Mouse (Mus musculus) CD4-positive, CD25-positive, alpha-beta regulatory T cell, adult 4 months (primary cell): ENCODE data around the gene Sirt7. TPM values are rescaled to one million over a fixed set of nuclear protein-coding genes. Genes with fewer than 3 reads are reported as not detected.
A peak's percentile ranks its signal among the peaks of the same experiment; 100 is the strongest.
"Not testable (repeated sequence)": the region's sequence is repeated elsewhere in the genome, so short reads cannot be mapped to it uniquely, and the experiment has no call there.

Experiments used
- ATAC-seq: one replicate; pipeline ENCODE4 v1.8.0; 2017
- polyA plus RNA-seq, 2 experiments: library from polyadenylated mRNA; unstranded; fragments of 100-300 nt; shearing (Covaris generic); gene quantifications; one replicate each; pipeline ENCODE4 v1.2.1; 2017

Sirt7 gene
- polyA plus RNA-seq, 2 experiments from 2014 or later, result 66.4 to 66.7 TPM

DNA sequence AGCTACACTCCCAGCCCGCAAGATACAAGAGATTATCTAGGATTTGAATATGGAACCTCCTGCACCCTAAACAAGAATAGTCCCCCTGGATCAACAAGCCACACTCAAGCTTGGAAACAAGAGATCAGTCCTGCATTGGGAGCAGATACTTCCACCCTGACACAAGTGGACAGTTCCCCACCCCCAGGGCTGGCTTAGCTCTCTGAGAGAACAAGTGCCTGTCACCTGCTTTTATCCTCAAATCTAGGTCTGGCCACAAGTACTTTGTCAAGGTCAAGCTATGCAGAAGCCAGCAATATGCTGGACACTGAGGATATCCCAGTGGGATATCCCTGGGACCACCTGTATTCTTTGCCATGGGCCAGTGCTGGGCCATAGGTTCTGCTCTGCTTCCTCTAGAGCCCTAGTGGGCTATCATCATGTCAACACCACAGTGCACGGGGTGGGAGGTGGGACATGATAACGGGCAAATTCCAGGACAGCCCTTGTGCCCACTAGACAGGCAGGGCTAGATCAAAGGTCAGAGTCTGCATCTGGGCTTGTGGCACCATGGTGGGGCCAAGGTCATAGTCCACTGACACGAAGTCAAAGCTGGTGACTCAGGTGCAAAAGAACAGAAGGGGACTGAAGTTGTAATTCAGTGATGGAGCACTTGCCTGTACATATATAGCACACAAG is 8.3 kb downstream of the Sirt7 start:
- no peak for ATAC-seq

DNA sequence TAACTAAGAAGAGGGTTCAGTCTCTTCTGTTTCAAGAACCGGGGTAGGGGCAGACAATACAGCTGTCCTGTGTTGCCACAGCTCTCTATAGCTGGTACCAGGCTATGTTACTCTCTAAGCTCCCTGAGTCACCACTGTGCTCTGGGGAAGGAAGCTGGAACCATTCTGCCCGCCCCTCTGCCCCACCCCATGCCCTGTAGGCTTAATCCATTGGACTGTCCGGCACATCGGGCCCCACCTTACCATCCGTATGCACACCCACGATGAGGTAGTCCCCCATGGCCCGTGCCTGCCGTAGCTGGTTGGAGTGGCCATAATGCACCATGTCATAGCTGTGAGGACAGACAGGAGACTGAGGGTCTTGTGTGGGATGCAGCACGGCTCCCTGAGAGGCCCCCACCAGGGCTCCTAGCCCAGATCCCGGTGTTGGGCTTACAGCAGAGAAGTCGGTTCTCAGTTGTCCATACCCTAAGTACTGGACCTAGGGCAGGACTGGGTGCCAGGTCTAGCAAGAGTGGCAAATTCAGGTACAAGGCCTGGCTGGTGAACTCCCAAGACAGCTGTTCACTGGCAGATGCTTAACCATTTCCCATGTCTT is 9.3 kb downstream of the Sirt7 start:
- no peak for ATAC-seq

DNA sequence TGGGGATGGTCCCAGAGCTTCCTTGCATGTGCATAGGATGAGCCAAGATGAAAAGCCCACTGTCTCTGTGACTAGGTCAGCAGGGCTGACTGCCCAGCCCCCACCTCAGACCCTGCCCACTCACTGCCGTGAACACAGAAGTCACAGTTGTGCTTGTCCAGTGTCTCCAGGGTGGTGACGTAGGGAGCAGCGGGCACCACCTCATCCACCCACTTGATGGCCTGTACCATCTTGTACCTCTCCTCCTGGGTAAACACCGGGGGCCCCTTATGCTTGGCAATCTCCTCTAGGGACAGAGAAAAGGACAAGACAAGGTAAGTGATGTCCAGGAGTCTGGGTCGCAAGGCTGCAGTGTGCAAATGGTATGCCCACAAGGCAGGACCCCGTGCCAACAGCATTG is 9.9 kb downstream of the Sirt7 start:
- ATAC-seq, result no peak

DNA sequence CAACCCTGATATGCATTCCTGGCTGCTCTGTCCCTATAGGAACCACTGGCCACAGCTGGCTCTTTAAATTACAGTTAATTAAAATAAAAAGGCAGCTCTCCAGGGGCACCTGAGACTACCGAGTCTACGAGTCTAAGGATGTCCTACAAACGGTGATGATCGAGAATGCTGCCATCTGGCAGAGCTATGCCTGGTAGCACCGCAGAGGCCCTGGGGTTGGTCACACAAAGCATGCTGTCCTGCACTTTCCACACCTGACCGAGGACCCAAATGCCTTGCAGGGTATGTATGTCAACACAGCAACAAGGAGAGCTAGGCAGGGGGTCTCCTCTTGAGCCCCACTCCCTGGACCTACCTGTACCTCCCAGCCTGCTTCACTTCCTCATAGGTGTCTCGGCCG is 11.1 kb downstream of the Sirt7 start:
- no peak for ATAC-seq

DNA sequence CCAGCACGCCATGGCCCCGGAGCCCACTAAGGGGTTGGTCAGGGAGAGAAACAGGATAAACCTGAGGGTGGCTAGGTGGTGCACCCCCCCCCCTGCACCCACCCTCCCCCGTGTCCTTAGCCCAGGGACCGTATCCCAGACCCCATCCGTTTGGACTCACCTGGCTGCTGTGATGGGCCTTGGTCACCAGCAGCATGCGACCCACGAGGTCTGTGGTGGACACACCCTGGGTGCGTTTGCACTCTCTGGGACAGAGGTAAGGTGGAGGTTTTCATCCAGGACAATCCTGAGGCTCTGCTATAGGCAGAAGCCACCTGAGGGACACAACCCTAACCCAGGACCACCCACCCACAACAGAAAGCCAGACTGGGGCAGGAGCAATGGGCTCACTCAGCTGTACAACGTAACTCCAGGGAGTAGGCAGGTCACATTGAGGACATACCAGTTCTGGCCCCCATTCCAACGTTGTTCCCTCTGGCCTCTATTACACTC is 11.5 kb downstream of the Sirt7 start:
- ATAC-seq, result no peak

DNA sequence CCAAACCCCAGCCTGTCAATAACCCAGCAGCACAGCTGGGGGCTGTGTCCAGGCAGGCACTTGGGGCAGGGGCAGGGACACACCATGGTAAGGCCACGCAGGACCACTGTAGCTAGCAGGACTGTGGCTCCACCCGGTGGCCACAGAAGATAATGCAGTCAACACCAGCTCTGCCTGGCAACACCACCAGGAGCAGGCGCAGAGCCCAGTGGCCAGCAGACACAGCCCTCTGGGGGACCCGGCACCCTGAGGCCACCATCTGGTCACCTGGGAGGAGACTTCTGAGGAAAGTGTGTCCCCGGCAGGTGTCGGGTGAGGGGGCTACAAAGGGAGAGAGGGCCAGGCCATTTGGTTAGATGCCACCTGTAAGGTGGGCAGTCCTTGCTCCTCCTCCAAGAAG is 12.3 kb downstream of the Sirt7 start:
- ATAC-seq, result peak; percentile 41

DNA sequence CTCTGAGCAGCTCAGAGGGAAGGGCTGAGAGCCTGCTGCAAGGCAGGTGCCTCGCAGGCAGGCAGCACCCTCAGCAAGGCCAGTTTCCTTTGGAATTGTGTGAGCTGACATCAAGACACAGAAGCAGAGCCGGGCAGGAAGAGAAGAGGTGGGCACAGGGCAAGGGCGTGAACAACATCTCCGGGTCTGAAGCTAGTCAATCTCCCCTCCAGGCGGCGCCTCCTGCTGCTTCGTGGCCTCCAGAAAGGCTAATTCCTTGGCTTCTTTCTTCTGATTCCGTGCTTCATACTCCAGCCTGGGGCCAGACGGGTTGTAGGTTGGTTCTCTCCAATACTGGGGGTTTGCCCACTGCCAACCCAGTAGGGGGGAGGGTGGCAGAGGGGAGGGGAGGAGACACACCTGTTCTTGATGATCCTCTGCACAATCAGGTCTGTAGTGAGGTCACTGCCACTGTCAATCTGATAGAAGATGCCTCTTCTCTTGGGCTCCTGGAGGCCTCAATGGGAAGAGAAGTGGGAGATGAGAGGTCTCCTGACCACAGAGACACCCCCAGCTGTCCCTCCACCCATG is 14.5 kb downstream of the Sirt7 start:
- no peak for ATAC-seq

DNA sequence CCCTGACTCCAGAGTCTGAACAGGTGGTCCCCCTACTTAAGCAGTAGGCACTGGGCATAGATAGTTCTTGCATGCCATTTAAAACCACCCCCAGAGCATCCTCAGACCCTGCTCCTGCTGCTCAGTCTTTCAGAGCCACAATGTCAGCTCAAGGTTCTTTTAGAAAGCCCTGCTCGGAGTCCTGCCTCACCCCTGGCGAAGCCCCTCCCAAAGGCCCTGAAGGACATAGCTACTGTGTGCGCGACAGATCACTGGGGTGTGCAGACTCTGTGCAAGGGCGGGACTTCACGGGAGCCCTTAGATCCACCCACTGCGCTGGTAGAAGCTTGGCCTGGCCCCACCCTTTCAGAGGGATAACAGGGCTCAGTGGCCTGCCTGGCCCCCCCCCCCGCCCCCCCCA is 15.8 kb downstream of the Sirt7 start:
- no peak for ATAC-seq

DNA sequence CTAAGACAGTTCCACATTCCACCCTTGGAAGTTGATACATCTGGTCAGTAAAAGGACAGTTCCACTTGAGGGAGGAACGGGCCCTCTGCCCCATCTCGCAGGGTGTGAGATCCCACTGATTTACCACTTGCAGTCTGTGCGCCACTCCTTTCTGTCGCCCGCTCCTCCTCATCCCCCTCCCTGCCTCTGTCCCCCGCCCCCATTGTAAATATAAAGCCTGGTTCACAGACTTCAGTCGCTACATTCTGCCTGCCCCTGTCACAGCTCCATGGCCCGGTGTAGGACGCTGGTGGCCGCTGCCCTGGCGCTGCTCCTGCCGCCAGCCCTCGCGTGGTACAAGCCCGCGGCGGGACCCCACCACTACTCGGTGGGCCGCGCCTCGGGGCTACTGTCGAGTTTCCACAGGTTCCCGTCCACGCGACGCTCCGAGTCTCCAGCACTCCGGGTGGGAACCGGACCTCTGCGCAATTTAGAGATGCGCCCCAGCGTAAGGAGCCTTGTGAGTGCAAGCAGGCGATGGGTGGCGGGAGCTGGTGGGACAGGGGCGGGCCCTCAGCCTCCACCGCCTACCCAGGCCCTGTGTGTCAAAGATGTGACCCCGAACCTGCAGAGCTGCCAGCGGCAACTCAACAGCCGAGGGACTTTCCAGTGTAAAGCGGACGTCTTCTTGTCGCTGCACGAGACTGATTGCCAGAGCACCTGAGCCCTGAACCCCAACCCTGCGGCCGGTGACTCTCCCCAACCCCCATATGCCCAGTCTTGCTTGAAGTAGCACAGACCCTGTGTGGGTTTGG is 16.6 kb downstream of the Sirt7 start, which contains the start of gene Npb:
Gene Npb (plus strand): TSS at position 237 of the 794 bp plus-strand sequence.
- no peak for ATAC-seq

DNA sequence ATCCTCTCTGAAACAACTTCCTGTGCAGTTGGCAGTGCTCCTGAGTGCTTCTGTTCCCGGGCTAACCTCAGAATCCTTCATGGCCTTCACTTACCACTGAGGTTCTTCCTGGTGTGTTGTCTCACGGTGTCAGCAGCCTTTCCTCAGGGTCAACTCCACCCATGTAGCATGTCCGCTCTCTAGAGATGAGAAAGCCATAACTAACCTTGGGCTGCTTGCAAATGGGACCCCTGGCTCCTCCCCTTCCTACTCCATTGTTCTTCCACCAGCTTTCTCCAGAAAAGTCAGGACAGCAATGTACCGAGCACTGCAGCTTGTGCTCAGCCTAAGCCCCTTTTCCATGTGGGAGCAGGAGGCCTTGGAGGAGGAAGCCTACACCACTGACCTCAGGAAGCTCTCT is 18.3 kb downstream of the Sirt7 start:
- no peak for ATAC-seq

DNA sequence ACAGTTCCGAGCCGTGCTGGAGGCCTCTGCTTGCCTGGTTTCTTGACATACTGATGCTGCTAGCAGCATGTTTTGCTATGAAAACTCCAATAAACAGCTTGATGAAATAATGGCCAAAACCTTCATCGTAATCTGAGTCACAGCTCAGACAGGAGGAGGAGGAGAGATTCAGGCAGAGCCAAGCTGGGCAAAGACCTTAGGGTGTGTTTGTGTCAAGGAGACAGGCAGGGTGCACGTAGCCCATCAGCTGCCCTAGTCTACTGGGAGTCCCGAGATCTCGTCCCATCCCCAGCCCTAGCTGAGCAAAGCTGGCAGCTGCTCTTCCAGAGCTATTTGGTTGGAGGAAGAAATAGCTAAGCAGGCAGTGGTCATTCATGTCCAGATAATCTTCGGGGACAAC is 19.4 kb downstream of the Sirt7 start:
- ATAC-seq, result no peak

DNA sequence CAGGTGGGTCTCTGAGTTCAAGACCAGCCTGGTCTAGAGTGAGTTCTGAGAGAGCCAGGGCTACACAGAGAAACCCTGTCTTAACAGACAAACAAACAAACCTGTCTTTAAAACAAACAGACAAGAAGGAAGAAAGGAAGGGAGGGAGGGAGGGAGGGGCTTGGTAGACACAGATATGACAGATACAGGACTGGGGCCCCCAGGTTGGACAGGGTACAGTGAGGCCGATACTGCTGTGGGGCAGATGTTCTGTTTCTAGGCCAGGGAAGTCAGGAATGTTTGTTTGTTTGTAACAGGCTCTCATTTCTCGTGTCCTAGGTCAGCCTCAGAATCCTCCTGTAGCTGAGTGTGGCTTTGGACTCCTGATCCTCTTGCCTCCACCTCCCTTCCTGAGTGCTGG is 21.5 kb downstream of the Sirt7 start:
- no peak for ATAC-seq

DNA sequence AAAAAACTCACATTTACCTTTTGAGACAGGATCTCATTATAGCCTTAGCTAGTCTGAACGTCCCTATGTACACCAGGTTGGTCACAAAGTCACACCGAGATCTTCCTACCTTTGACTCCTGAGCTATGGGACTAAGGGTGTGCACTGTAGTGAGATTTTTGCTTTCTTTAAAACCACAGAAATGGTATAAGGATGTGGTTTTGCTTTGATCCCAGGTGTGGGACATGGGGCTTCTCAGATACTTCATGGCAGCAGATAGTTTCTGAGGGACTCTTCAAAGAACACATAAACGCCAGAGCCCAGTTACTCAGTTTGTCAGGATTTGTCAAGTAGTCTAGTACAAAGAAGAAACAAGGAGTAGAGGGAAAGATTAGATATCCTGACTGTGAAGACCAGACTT is 24.3 kb downstream of the Sirt7 start:
- peak; percentile 44 for ATAC-seq

DNA sequence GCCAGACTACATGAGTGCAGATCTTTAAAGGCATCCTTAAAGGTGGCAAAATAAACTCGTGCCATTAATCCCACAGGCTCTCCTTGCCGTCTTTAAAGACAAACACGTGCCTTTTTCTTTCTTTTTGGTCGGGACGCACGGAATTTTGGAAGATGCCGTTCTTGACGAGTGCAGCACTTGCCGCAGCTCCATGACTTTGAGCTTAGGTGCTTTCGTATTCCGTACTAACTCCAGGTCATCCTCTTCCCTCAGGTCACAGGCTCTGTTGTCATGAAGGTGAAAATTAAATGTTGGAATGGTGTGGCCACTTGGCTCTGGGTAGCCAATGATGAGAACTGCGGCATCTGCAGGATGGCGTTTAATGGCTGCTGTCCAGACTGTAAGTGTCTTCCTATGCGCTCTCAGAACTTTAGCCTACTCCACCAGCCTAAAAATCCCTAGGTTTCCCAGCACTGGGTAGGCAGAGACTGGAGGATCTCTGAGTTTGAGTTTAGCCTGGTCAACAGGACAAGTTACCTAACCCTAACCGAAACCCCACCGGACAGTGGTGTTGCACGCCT is 26.0 kb downstream of the Sirt7 start:
- no peak for ATAC-seq

DNA sequence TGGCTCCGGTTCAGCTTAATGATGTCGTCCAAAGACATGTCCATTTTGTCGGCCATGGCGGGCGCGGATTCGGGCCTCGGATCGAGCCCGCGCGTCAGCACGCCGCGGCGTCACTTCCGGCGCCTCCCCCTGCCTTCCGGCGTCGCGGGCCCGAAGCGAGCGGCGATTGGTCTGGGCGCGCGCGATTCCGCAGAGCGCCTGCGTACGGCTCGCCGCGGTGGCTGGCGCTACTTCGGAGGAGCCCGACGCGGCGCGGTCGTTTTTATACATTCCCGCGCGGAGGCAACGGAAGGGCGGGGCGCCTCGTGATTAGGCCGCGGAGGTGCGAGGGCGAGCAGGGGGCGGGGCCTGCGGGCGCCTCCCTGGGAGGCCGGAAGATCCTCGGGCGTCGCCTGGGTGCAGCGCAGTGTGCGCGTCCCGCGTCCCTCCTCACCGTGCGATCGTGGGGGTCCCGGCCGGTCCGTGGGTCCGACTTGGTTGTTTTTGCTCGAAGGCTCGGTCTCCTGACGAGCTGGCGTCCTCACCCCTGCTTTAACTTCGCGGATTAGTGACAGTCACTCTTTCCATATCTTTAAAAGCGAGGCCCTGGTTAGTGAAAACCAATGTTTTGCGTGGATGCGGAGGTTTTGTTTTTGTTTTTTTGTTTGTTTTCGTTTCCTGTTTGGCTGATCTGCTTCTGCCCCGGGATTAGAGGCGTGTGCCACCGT is 26.6 kb downstream of the Sirt7 start, which contains the start of the genes Alyref and Anapc11:
Gene Alyref (minus strand): TSS at position 83 of the 707 bp plus-strand sequence.
Gene Anapc11 (plus strand): TSS at position 139 of the 707 bp plus-strand sequence.
- ATAC-seq, result peak; percentile 88

DNA sequence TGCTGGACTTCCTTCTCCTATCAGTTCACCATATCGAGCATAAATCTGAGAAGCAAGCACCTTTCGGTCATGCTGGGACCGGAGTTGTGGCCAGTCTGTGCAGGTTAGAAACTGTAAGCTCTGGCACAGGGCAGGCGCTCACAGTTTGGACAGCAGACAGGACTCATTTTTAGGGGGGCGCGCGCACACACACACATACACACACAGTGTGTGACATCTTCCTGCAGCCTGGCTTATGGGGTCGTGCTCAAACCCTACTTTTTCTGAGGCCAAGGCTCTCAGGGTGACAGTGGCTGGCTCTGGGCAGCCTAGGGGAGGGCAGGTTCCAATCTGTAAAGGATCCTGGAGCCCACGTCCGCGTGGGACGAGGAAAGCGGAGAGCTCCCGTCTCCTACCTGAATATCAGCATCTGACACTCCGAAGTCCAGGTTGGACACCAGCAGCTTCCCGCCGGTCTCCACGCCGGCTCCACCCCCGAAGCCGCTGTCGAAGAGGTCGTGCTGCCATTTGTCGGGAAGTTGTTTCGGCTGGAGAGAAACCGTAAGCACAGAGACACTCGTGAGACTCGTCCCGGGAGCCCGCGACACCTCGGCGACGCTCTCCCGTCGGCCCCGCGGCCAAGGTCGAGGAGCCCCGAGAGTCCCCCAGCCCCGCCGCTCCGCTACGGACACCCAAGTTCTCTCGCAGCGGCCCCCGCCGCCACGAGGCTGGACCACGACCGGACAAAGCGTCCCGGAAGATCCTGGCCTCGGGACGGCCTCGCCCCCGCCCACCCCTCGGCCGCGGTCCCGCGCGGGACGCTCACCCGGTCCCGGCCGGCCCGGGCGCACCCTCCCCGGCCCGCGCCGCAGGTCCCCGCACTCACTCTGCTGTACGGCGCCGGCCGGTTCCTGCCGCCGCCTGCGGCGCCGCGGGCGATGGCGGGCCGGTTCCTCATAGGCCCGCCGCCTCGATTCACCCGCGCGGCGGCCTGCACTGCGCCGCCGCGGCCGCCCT is 27.5 kb downstream of the Sirt7 start:
- no peak for ATAC-seq

DNA sequence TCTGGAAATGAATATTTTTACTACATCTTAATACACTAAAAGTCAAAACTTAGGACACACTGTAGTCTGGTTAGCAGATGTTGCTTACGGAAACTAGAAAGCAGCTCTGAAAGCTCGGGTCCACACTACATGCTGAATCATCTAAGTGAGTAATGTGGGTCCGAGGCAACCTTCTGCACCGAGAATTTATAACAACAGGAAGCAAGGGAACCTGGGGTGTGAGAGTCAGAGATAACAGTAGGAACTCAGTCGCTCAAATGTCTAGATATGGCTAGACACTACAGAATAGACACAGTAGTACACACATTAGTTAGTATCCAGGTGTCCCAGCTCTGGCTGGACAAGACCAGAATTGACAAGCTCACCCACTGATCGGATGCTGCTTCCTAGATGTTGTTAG is 36.5 kb downstream of the Sirt7 start:
- no peak for ATAC-seq

DNA sequence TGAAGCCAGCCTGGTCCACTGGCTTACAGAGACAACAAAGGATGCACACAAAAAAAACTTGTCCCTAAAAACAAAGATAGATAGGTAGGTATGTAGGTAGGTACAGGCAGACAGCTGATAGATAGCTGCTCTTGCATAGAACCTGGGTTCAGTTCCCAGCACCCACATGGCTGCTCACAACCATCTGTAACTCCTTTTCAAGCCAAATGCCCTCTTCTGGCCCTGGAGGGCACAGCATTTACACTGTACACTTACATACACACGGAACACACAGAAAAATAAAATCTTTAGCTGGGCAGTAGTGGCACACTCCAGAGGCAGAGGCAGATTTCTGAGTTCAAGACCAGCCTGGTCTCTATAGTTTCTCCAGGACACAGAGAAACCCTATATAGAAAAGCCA is 41.1 kb downstream of the Sirt7 start:
- ATAC-seq, result no peak

DNA sequence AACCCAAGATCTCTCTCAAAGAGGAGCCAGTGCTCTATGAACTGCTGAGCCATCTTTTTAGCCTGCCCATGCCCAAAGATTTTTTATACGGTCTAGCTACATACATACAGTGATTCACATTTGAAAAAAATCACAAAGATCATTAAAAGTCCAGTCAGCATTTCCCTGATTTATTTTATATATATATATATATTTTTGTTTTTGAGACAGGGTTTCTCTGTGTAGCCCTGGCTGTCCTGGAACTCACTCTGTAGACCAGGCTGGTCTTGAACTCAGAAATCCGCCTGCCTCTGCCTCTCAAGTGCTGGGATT is 42.1 kb downstream of the Sirt7 start:
- ATAC-seq, result not testable (repeated sequence)

DNA sequence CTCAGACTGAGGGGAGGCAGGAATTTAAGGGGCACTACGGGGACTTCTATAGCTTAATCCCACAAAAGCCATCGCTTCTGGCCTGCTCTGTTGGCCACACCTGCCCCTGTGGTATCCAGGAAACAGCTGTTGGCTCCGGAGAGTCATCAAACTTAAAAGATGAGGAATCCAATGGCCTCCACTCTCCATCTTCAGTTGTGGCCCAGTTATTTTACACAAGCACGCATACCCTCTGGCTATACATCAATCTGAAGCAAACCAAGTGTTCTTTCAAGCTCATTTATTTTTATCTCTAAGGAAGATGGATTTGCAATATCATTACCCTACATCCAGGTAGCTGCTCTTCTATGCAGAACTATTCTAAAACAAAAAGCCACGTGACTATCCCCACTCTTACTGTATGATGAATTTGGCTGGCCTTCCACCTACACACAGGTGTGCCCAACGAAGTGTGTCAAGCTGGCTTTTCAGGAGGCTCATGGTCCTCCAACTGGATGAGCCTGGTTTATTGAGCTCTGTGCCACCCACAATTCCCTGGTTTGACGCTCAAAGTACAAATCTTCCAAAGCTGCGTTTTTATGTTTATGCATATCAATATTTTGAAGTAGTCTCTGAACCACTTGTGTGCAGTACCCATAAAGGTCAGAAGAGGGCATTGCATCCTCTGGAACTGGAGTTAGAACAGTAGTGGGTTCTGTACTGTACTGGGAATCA is 42.6 kb downstream of the Sirt7 start:
- peak; percentile 42 for ATAC-seq
